Mouse (Mus musculus) testis, adult 2 months (tissue): Measurements from ENCODE around the gene Snapc2. TPM values are rescaled to one million over a fixed set of nuclear protein-coding genes. Genes with fewer than 3 reads are reported as not detected.

Experiments
- H3K27ac ChIP-seq: fragments of 200-500 bp; 2 replicates; pipeline ENCODE4 v1.5.1; 2012; ENCODE audit warnings: low read depth, low read length; ENCODE audit not compliant: control insufficient read depth, insufficient read depth
- H3K27me3 ChIP-seq: fragments of 200-500 bp; 2 replicates; pipeline ENCODE4 v1.6.1; 2012; ENCODE audit warnings: mild to moderate bottlenecking, low read length, moderate library complexity; ENCODE audit not compliant: control insufficient read depth, insufficient read depth
- H3K36me3 ChIP-seq: fragments of 200-500 bp; 2 replicates; pipeline ENCODE4 v1.6.1; 2012; ENCODE audit warnings: mild to moderate bottlenecking, low read length; ENCODE audit not compliant: control insufficient read depth, insufficient read depth
- H3K4me1 ChIP-seq: fragments of 200-500 bp; 2 replicates; pipeline ENCODE4 v1.6.1; 2012; ENCODE audit warnings: low read length; ENCODE audit not compliant: control insufficient read depth, insufficient read depth
- H3K4me3 ChIP-seq: fragments of 200-500 bp; 2 replicates; pipeline ENCODE4 v1.5.1; 2012; ENCODE audit warnings: low read depth, mild to moderate bottlenecking, low read length, moderate library complexity, mixed read lengths; ENCODE audit not compliant: control insufficient read depth
- CTCF ChIP-seq: fragments of 200-500 bp; IDR thresholded peaks from 2 replicates; pipeline ENCODE4 v1.5.1; 2012; ENCODE audit warnings: low read depth, mild to moderate bottlenecking, inconsistent platforms, low read length, moderate library complexity; ENCODE audit not compliant: control insufficient read depth, insufficient read depth, insufficient replicate concordance
- POLR2A ChIP-seq: fragments of 200-500 bp; IDR thresholded peaks from 2 replicates; pipeline ENCODE4 v1.6.1; 2012; ENCODE audit warnings: low read depth, mild to moderate bottlenecking, inconsistent platforms, low read length, moderate library complexity; ENCODE audit not compliant: control insufficient read depth
- polyA plus RNA-seq: library from polyadenylated mRNA; depleted of rRNA; stranded (reverse); fragments of >200 nt; gene quantifications from 2 replicates; pipeline ENCODE4 v1.2.3, GENCODE M21; 2012; rRNA removed

Gene Snapc2
- polyA plus RNA-seq, 1 experiment = 16.0 TPM

GRCm38 (mm10) chr8:4275275-4276110 lies 22.6 kb downstream of the Snapc2 start, which contains the start of gene Timm44:
TSS of gene Timm44 (minus strand) at chr8:4275913.
- Histone ChIP-seq H3K4me3 (peak within 1 kb of the TSS; percentile 93), H3K4me1 (peaks cover 4% of the 10 kb centered on the region), H3K27ac (peak within 1 kb of the TSS; percentile 45), H3K36me3 (no peaks in the 10 kb centered on the region), H3K27me3 (no peaks in the 10 kb centered on the region)
- no peak for TF ChIP-seq CTCF
- peak; percentile 79 for TF ChIP-seq POLR2A

GRCm38 (mm10) chr8:4276111-4276465 lies 23.2 kb downstream of the Snapc2 start:
- Histone ChIP-seq H3K27ac (peak overlapping the region; percentile 33; the same call in 1 of the 2 replicates), H3K4me3 (peak overlapping the region; percentile 93), H3K4me1 (peaks cover 4% of the 10 kb centered on the region), H3K36me3 (no peaks in the 10 kb centered on the region), H3K27me3 (no peaks in the 10 kb centered on the region)
- TF ChIP-seq POLR2A (no peak), CTCF (no peak)

- no peak for TF ChIP-seq POLR2A
- no peaks in the 10 kb centered on the region for H3K27me3 ChIP-seq
- no peak overlapping the region for H3K4me3 ChIP-seq
- no peaks in the 10 kb centered on the region; the same call in 1 of the 2 replicates for H3K36me3 ChIP-seq
- no peak overlapping the region for H3K27ac ChIP-seq
- no peaks in the 10 kb centered on the region for H3K4me1 ChIP-seq
Measured at GRCm38 (mm10) chr8:4292738-4293137, 39.9 kb downstream of the Snapc2 start.

- H3K36me3 ChIP-seq = peaks cover 2% of the 10 kb centered on the region
- TF ChIP-seq CTCF (no peak), POLR2A (no peak)
- H3K27me3 ChIP-seq = no peaks in the 10 kb centered on the region
- no peak overlapping the region for H3K27ac ChIP-seq
- no peak overlapping the region for H3K4me3 ChIP-seq
- H3K4me1 ChIP-seq = no peaks in the 10 kb centered on the region
Measured at GRCm38 (mm10) chr8:4297822-4298221, 44.9 kb downstream of the Snapc2 start.

DNA sequence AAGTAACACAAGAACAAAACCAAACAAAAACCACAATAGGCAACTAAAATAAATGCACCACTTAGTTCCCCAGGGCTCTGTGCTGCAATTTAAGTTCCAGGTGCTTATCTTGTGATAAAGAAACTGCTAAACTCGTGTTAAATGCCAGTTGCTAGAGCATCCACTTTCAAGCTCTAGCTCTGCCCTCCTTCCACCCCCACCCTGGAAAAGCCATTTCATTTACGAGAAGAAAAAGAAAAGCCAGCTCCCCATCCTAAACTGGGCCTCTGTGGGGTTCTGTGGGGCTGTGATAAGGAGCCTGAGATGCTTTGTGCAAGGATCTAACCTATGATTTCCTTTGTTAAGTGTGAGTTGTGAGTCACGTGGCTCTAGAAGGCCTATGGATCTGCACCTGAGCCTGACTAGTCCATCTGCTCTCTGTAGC lies 51.3 kb downstream of the Snapc2 start:
- H3K27ac ChIP-seq = no peak overlapping the region
- H3K4me3 ChIP-seq = no peak overlapping the region
- no peaks in the 10 kb centered on the region for H3K4me1 ChIP-seq
- H3K27me3 ChIP-seq = no peaks in the 10 kb centered on the region
- peaks cover 5% of the 10 kb centered on the region for H3K36me3 ChIP-seq
- TF ChIP-seq CTCF (no peak), POLR2A (no peak)

Other genes starting within 250 kb of the Snapc2 start
- 0.47 and 1.2 TPM in 2 replicates for gene Cd209f, start 147.2 kb upstream of the Snapc2 start, polyA plus RNA-seq
- gene Cd209g, start 119.0 kb upstream of the Snapc2 start, polyA plus RNA-seq = 0.28 and 0.73 TPM in 2 replicates
- gene Evi5l, start 86.5 kb upstream of the Snapc2 start, polyA plus RNA-seq = 123 and 181 TPM in 2 replicates
- 0.16 and 0.83 TPM in 2 replicates for gene Prr36, start 35.6 kb upstream of the Snapc2 start, polyA plus RNA-seq
- gene Lrrc8e, start 26.3 kb upstream of the Snapc2 start, polyA plus RNA-seq = 0.16 and 0.40 TPM in 2 replicates
- gene Map2k7, start 14.3 kb upstream of the Snapc2 start, polyA plus RNA-seq = 32.1 and 262 TPM in 2 replicates
- gene Gm49320, start 14.2 kb upstream of the Snapc2 start, polyA plus RNA-seq = 0.64 and 1.7 TPM in 2 replicates
- gene Tgfbr3l, start 4.9 kb upstream of the Snapc2 start, polyA plus RNA-seq = 18.2 and 38.8 TPM in 2 replicates
- gene Ctxn1, start 6.2 kb downstream of the Snapc2 start, polyA plus RNA-seq = 66.4 and 66.8 TPM in 2 replicates
- 52.9 and 56.3 TPM in 2 replicates for gene Timm44, start 22.8 kb downstream of the Snapc2 start, polyA plus RNA-seq
- 8.6 and 9.6 TPM in 2 replicates for gene Ccl25, start 72.1 kb downstream of the Snapc2 start, polyA plus RNA-seq
- 23.5 and 28.2 TPM in 2 replicates for gene Elavl1, start 72.3 kb downstream of the Snapc2 start, polyA plus RNA-seq
- gene Cers4, start 239.9 kb downstream of the Snapc2 start, polyA plus RNA-seq = 3.1 and 3.3 TPM in 2 replicates